Mouse (Mus musculus) ES-E14 (cell line): ENCODE data around the gene Ofcc1. TPM values are rescaled to one million over a fixed set of nuclear protein-coding genes. Genes with fewer than 3 reads are reported as not detected.

Source experiments
- DNase-seq: peaks from one replicate; pipeline ENCODE4 v3.0.0-alpha.2; 2013; ENCODE audit warnings: low read depth, low spot score
- H3K27ac ChIP-seq: 2 replicates; pipeline ENCODE4 v1.5.1; 2012; ENCODE audit warnings: low read depth, mild to moderate bottlenecking, low read length, moderate library complexity, mixed read lengths; ENCODE audit not compliant: poor library complexity, insufficient read depth, severe bottlenecking
- H3K36me3 ChIP-seq: 2 replicates; pipeline ENCODE4 v1.6.1; 2012; ENCODE audit warnings: mild to moderate bottlenecking, low read length, moderate library complexity, mixed read lengths; ENCODE audit not compliant: control insufficient read depth, poor library complexity, insufficient read depth, severe bottlenecking
- H3K4me1 ChIP-seq, 2 experiments: fragments of 150-350 bp in 1 of 2; sonication (generic) in 1 of 2; 2 replicates each; pipeline ENCODE4 v1.6.1; 2012; ENCODE audit warnings: low read length in 2 of 2, mild to moderate bottlenecking in 1 of 2, mixed read lengths in 1 of 2; ENCODE audit not compliant: control insufficient read depth in 2 of 2, insufficient read depth in 2 of 2, poor library complexity in 1 of 2
- H3K4me3 ChIP-seq, 2 experiments: fragments of 150-350 bp in 1 of 2; sonication (generic) in 1 of 2; 2 replicates each; pipeline ENCODE4 v1.5.1; 2012; ENCODE audit warnings: low read length in 2 of 2, low read depth in 1 of 2, mild to moderate bottlenecking in 1 of 2, mixed read lengths in 1 of 2; ENCODE audit not compliant: insufficient read depth in 1 of 2, poor library complexity in 1 of 2, severe bottlenecking in 1 of 2
- H3K9ac ChIP-seq: 2 replicates; pipeline ENCODE4 v1.6.1; 2012; ENCODE audit warnings: low read depth, mild to moderate bottlenecking, low read length, mixed read lengths; ENCODE audit not compliant: poor library complexity, insufficient read depth, severe bottlenecking
- H3K9me3 ChIP-seq: fragments of 150-350 bp; sonication (generic); 2 replicates; pipeline ENCODE4 v1.6.1; 2012; ENCODE audit warnings: low read depth, mild to moderate bottlenecking, low read length; ENCODE audit not compliant: control insufficient read depth, insufficient read depth
- CHD2 ChIP-seq: IDR thresholded peaks from 2 replicates; pipeline ENCODE4 v1.6.1; 2014; ENCODE audit warnings: mild to moderate bottlenecking, low read depth, low read length, inconsistent platforms
- HCFC1 ChIP-seq: IDR thresholded peaks from 2 replicates; pipeline ENCODE4 v1.6.1; 2012; ENCODE audit warnings: low read length, inconsistent platforms, borderline replicate concordance; ENCODE audit not compliant: insufficient read depth
- MAFK ChIP-seq: IDR thresholded peaks from 2 replicates; pipeline ENCODE4 v1.6.1; 2014; ENCODE audit warnings: mild to moderate bottlenecking, low read depth, low read length, inconsistent platforms; ENCODE audit not compliant: insufficient read depth
- ZC3H11A ChIP-seq: IDR thresholded peaks from 2 replicates; pipeline ENCODE4 v1.6.1; 2012; ENCODE audit warnings: low read depth, mild to moderate bottlenecking, inconsistent platforms, low read length, borderline replicate concordance
- ZNF384 ChIP-seq: IDR thresholded peaks from 2 replicates; pipeline ENCODE4 v1.6.1; 2012; ENCODE audit warnings: low read depth, low read length, inconsistent platforms
- in situ Hi-C, 2 experiments: fragments of 600-800 bp; cut with MboI; formaldehyde crosslinking; loops; one replicate each; pipeline ENCODE4 v1.15.1; 2025; ENCODE audit warnings: low sequenced_read_pairs in 2 of 2, inconsistent platforms in 1 of 2; ENCODE audit not compliant: unreplicated experiment in 2 of 2
- total RNA-seq: library from RNA; depleted of rRNA; stranded (reverse); fragments of 300-350 nt; gene quantifications from 2 replicates; pipeline ENCODE4 v1.2.3, GENCODE M21; 2012

Gene Ofcc1
- total RNA-seq, 1 experiment = not detected

DNA sequence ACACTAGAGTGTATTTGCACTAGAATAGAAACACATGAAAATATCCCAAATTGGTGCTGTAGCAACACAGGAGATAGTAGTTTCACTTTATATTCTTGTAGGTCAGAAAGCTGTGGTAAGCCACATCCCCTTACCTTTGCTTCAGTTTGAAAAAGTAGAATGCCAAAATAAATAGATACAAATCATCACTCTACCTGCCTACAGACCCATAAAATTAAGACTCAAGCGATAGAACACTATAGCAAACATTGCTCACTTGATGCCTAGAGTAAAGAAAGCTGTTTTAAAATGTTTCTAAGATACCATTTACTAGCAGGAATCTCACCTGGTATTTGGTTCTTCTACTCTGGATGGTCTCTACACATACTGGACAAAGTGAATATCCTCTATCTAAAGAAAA, 331.8 kb downstream of the Ofcc1 start:
- no peak overlapping the region for H3K4me3 ChIP-seq
- H3K9ac ChIP-seq = no peak overlapping the region
- in situ Hi-C loops = no loop called here
- TF ChIP-seq ZC3H11A = no peak
- no peaks in the 10 kb centered on the region for H3K9me3 ChIP-seq
- no peak for DNase-seq
- H3K4me1 ChIP-seq = no peaks in the 10 kb centered on the region
- no peaks in the 10 kb centered on the region for H3K36me3 ChIP-seq
- no peak overlapping the region for H3K27ac ChIP-seq

DNA sequence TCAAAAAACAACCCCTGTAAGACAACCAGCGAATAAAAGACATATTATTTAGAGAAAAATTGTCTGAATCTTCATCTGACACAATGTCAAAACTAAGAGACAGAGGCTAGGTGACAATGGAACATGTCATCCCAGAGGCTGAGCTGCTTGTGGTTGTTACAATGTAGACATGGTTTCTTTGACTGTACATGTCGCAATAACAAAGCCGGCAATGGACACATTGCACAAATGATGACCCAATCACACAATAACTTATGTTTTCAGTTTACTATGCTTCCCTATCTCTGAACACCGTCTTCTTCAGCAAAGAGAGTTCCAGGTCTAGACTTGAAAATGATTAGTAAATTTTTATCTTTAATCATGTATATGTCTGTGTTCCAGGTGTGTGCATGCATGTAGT, 332.4 kb downstream of the Ofcc1 start:
- no peak overlapping the region for H3K9ac ChIP-seq
- no peaks in the 10 kb centered on the region for H3K4me1 ChIP-seq
- no peak for TF ChIP-seq MAFK
- no peak for TF ChIP-seq ZNF384
- no peak for TF ChIP-seq ZC3H11A
- TF ChIP-seq CHD2 = no peak
- no peak for TF ChIP-seq HCFC1
- H3K27ac ChIP-seq = no peak overlapping the region
- DNase-seq = no peak
- H3K36me3 ChIP-seq = no peaks in the 10 kb centered on the region
- in situ Hi-C loops = no loop called here
- H3K9me3 ChIP-seq = no peaks in the 10 kb centered on the region
- no peak overlapping the region for H3K4me3 ChIP-seq

DNA sequence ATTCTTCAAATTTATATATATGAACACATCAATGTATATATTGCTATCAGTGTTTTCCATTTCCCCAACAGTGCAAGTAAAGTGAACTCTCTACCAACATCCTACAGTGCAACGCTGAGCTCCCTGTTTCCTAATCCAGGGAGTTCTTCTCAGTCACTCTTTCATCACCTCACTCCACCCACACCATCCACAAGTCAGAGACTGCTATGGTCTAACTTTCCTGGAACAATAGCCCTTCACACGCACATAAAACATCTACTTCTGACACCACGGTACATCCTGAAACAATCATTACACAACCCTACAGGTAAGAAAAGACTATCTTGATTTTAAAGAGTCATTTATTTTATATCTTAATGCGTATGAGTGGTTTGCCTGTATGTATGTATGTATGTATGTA, 335.4 kb downstream of the Ofcc1 start:
- TF ChIP-seq CHD2 = no peak
- no peak for TF ChIP-seq HCFC1
- no peak for TF ChIP-seq MAFK
- no peak for TF ChIP-seq ZNF384
- TF ChIP-seq ZC3H11A = no peak

DNA sequence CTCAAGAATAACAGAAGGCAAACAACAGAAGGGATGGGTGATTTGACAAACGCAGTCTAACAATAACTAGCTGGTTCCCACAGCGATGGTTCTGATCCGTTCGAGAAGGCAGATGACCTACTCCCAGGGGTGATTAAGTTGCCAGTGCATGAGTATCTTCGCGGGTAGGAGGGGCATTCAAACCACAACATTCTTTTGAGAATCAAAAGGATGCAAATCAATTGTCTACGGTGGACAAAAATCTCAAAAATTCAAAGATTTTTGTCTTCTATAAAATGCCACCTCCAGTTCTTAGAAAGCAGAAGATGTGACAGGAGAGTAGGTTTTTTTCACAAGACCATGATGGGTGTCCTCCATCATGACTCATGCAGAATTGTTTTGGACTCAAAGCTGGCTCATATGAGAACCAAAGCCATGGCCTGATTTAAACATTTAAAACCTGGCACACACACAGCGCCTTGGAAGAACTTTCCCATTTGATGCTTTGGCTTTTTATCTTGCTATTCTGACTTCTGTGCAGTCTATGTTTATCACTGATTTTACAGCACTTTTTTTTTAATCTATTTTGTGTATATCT, 338.0 kb downstream of the Ofcc1 start:
- Histone ChIP-seq H3K27ac (no peak overlapping the region), H3K9ac (no peak overlapping the region), H3K4me3 (no peak overlapping the region), H3K4me1 (no peaks in the 10 kb centered on the region), H3K36me3 (no peaks in the 10 kb centered on the region), H3K9me3 (no peaks in the 10 kb centered on the region)
- DNase-seq = no peak
- TF ChIP-seq ZC3H11A (no peak), ZNF384 (no peak), HCFC1 (no peak), MAFK (no peak), CHD2 (no peak)
- in situ Hi-C loops = no loop called here

More for the DNA sequence above, 335.4 kb downstream of the Ofcc1 start:
- in situ Hi-C loops = no loop called here
- no peak overlapping the region for H3K9ac ChIP-seq
- no peak for DNase-seq
- no peaks in the 10 kb centered on the region for H3K36me3 ChIP-seq
- no peak overlapping the region for H3K27ac ChIP-seq
- H3K9me3 ChIP-seq = no peaks in the 10 kb centered on the region
- no peak overlapping the region for H3K4me3 ChIP-seq
- H3K4me1 ChIP-seq = no peaks in the 10 kb centered on the region

DNA sequence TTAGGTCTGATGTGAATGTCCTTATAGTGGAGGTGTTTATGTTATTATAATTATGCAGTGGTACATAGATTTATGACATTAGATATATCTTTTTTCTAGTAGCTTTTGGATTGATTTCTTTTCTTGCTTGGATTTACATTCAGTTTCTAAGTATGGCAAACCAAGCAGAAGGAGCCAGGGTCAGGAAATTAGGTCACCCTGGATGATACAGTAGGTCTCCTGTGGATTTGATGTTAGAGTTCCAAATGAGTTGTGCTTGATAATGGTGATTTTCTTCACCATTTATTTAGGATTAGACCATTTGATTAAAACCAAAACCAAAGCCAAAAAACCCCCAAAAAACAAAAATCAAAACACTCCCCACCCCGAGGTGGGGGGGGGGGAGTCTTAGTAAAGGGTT, 338.6 kb downstream of the Ofcc1 start:
- Histone ChIP-seq H3K9me3 (no peaks in the 10 kb centered on the region), H3K4me3 (no peak overlapping the region), H3K36me3 (no peaks in the 10 kb centered on the region), H3K9ac (no peak overlapping the region), H3K27ac (no peak overlapping the region), H3K4me1 (no peaks in the 10 kb centered on the region)
- no peak for DNase-seq
- in situ Hi-C loops = no loop called here
- TF ChIP-seq HCFC1 = no peak
- TF ChIP-seq ZNF384 = no peak
- TF ChIP-seq CHD2 = no peak
- TF ChIP-seq ZC3H11A = no peak
- no peak for TF ChIP-seq MAFK
